Mouse (Mus musculus): ENCODE results near the gene Nek3. TPM values are rescaled to one million over a fixed set of nuclear protein-coding genes. Genes with fewer than 3 reads are reported as not detected.

Gene Nek3
- polyA plus RNA-seq, 1 experiment from 2014 or later = 3.5 TPM

GRCm38 (mm10) chr8:22134750-22135135, 31.5 kb downstream of the Nek3 start:
- H3K27me3 ChIP-seq (replicated peaks; ENCODE audit: insufficient read depth, low read length) = no peaks in the 10 kb centered on the region
- 74% methylated on average over 5 of the region's 5 CpGs for WGBS
- H3K4me1 ChIP-seq (ENCODE audit: insufficient read depth, low read depth, low read length) = no peaks in the 10 kb centered on the region
- H3K27ac ChIP-seq (ENCODE audit: low read length) = no peak overlapping the region
- H3K4me2 ChIP-seq (replicated peaks; ENCODE audit: low read depth, low read length) = no peak overlapping the region
- no peak for TF ChIP-seq EP300 (IDR thresholded peaks at IDR 0.05)
- no peak for TF ChIP-seq CTCF (IDR thresholded peaks at IDR 0.05)
- DNase-seq (ENCODE audit: low spot score) (no peak), ATAC-seq (no peak)
- H3K9me3 ChIP-seq (ENCODE audit: low read length) = no peaks in the 10 kb centered on the region
- no peak overlapping the region for H3K9ac ChIP-seq (replicated peaks; ENCODE audit: low read depth)
- H3K4me3 ChIP-seq (ENCODE audit: low read depth, low read length) = no peak overlapping the region
- no peaks in the 10 kb centered on the region for H3K36me3 ChIP-seq (ENCODE audit: insufficient read depth, low read length)

- Histone ChIP-seq H3K36me3 (ENCODE audit: insufficient read depth, low read length) (peaks cover under 1% of the 10 kb centered on the region; the same call in 1 of the 2 replicates), H3K27me3 (replicated peaks; ENCODE audit: insufficient read depth, low read length) (no peaks in the 10 kb centered on the region), H3K9me3 (ENCODE audit: low read length) (no peaks in the 10 kb centered on the region), H3K4me1 (ENCODE audit: insufficient read depth, low read depth, low read length) (no peaks in the 10 kb centered on the region), H3K27ac (ENCODE audit: low read length) (no peak overlapping the region), H3K4me3 (ENCODE audit: low read depth, low read length) (no peak overlapping the region), H3K4me2 (replicated peaks; ENCODE audit: low read depth, low read length) (no peak overlapping the region), H3K9ac (replicated peaks; ENCODE audit: low read depth) (no peak overlapping the region)
- no peak for DNase-seq (ENCODE audit: low spot score)
- ATAC-seq = no peak
- no peak for TF ChIP-seq EP300 (IDR thresholded peaks at IDR 0.05)
- WGBS = 89% methylated on average over 7 of the region's 7 CpGs
These were observed 32.0 kb downstream of the Nek3 start for GRCm38 (mm10) chr8:22134078-22134749.

- TF ChIP-seq EP300 (IDR thresholded peaks at IDR 0.05) = no peak
- TF ChIP-seq CTCF (IDR thresholded peaks at IDR 0.05) = no peak
- 64% methylated on average over 12 of the region's 12 CpGs for WGBS
- H3K4me3 ChIP-seq (ENCODE audit: low read depth, low read length) = no peak overlapping the region
- H3K4me2 ChIP-seq (replicated peaks; ENCODE audit: low read depth, low read length) = no peak overlapping the region
- no peak overlapping the region for H3K9ac ChIP-seq (replicated peaks; ENCODE audit: low read depth)
- peaks cover 5% of the 10 kb centered on the region; the same call in 1 of the 2 replicates for H3K36me3 ChIP-seq (ENCODE audit: insufficient read depth, low read length)
- no peaks in the 10 kb centered on the region for H3K9me3 ChIP-seq (ENCODE audit: low read length)
- H3K27ac ChIP-seq (ENCODE audit: low read length) = no peak overlapping the region
- ATAC-seq = no peak
- DNase-seq (ENCODE audit: low spot score) = no peak
- H3K4me1 ChIP-seq (ENCODE audit: insufficient read depth, low read depth, low read length) = no peaks in the 10 kb centered on the region
- H3K27me3 ChIP-seq (replicated peaks; ENCODE audit: insufficient read depth, low read length) = no peaks in the 10 kb centered on the region
These were observed 34.2 kb downstream of the Nek3 start for GRCm38 (mm10) chr8:22132062-22132461.

GRCm38 (mm10) chr8:22124220-22125152, 41.7 kb downstream of the Nek3 start, which contains the start of gene Nek5:
Gene Nek5, minus strand, starts transcription at chr8:22125053.
- peak within 1 kb of the TSS; percentile 44 for H3K4me3 ChIP-seq (ENCODE audit: low read depth, low read length)
- no peaks in the 10 kb centered on the region for H3K27me3 ChIP-seq (replicated peaks; ENCODE audit: insufficient read depth, low read length)
- H3K27ac ChIP-seq (ENCODE audit: low read length) = no peak within 1 kb of the TSS
- peak within 1 kb of the TSS; percentile 77 for H3K4me2 ChIP-seq (replicated peaks; ENCODE audit: low read depth, low read length)
- H3K4me1 ChIP-seq (ENCODE audit: insufficient read depth, low read depth, low read length) = 0 out of 2 replicates have a peak, but pooled peaks cover 3% of the 10 kb centered on the region
- H3K9me3 ChIP-seq (ENCODE audit: low read length) = no peaks in the 10 kb centered on the region
- WGBS = 1% methylated on average over 28 of the region's 29 CpGs
- peaks cover 5% of the 10 kb centered on the region; the same call in 1 of the 2 replicates for H3K36me3 ChIP-seq (ENCODE audit: insufficient read depth, low read length)
- peak; percentile 74 for DNase-seq (ENCODE audit: low spot score)
- peak; percentile 85 for ATAC-seq
- H3K9ac ChIP-seq (replicated peaks; ENCODE audit: low read depth) = peak within 1 kb of the TSS; percentile 13; the same call in 1 of the 2 replicates
- TF ChIP-seq CTCF (IDR thresholded peaks at IDR 0.05) (peak; percentile 68), EP300 (IDR thresholded peaks at IDR 0.05) (no peak)

- WGBS = 60% methylated on average over 4 of the region's 4 CpGs
- Histone ChIP-seq H3K4me2 (replicated peaks; ENCODE audit: low read depth, low read length) (no peak overlapping the region), H3K36me3 (ENCODE audit: insufficient read depth, low read length) (no peaks in the 10 kb centered on the region), H3K4me3 (ENCODE audit: low read depth, low read length) (no peak overlapping the region), H3K9ac (replicated peaks; ENCODE audit: low read depth) (no peak overlapping the region), H3K27me3 (replicated peaks; ENCODE audit: insufficient read depth, low read length) (no peaks in the 10 kb centered on the region), H3K9me3 (ENCODE audit: low read length) (no peaks in the 10 kb centered on the region), H3K27ac (ENCODE audit: low read length) (no peak overlapping the region), H3K4me1 (ENCODE audit: insufficient read depth, low read depth, low read length) (no peaks in the 10 kb centered on the region)
- DNase-seq (ENCODE audit: low spot score) (no peak), ATAC-seq (no peak)
- TF ChIP-seq EP300 (IDR thresholded peaks at IDR 0.05) (no peak), CTCF (IDR thresholded peaks at IDR 0.05) (no peak)
These were observed 59.2 kb downstream of the Nek3 start for GRCm38 (mm10) chr8:22107020-22107419.

- Histone ChIP-seq H3K27ac (ENCODE audit: low read length) (no peak overlapping the region), H3K36me3 (ENCODE audit: insufficient read depth, low read length) (no peaks in the 10 kb centered on the region), H3K9me3 (ENCODE audit: low read length) (no peaks in the 10 kb centered on the region), H3K9ac (replicated peaks; ENCODE audit: low read depth) (no peak overlapping the region), H3K4me3 (ENCODE audit: low read depth, low read length) (no peak overlapping the region), H3K4me1 (ENCODE audit: insufficient read depth, low read depth, low read length) (no peaks in the 10 kb centered on the region), H3K27me3 (replicated peaks; ENCODE audit: insufficient read depth, low read length) (no peaks in the 10 kb centered on the region), H3K4me2 (replicated peaks; ENCODE audit: low read depth, low read length) (no peak overlapping the region)
- DNase-seq (ENCODE audit: low spot score) (peak; percentile 24), ATAC-seq (no peak)
- TF ChIP-seq CTCF (IDR thresholded peaks at IDR 0.05) (peak; percentile 46), EP300 (IDR thresholded peaks at IDR 0.05) (no peak)
- WGBS = 44% methylated on average over 8 of the region's 8 CpGs
These were observed 74.7 kb downstream of the Nek3 start for GRCm38 (mm10) chr8:22091568-22091967.

Measured in lung, postnatal 0 days (tissue).